Mouse (Mus musculus) heart, postnatal 0 days (tissue): ENCODE data around the gene Fsd1. TPM values are rescaled to one million over a fixed set of nuclear protein-coding genes. Genes with fewer than 3 reads are reported as not detected.

ENCODE experiments used
- ATAC-seq: fragments of 200-750 bp; cut with Nextera tagmentation; 2 replicates; pipeline ENCODE4 v1.8.0; 2017; ENCODE audit warnings: low read depth, moderate number of reproducible peaks, moderate library complexity; ENCODE audit not compliant: insufficient read depth
- DNase-seq: peaks from one replicate; pipeline ENCODE4 v3.0.0-alpha.2; 2016; ENCODE audit warnings: low spot score
- H3K27ac ChIP-seq: fragments of 300-500 bp; sonication (generic); 2 replicates; pipeline ENCODE4 v1.5.1; 2014; ENCODE audit warnings: low read depth, mild to moderate bottlenecking
- H3K27me3 ChIP-seq: fragments of 300-500 bp; sonication (generic); 2 replicates; pipeline ENCODE4 v1.6.1; 2014; ENCODE audit warnings: low read length, mixed read lengths; ENCODE audit not compliant: control insufficient read depth, insufficient read depth
- H3K36me3 ChIP-seq: fragments of 300-500 bp; sonication (generic); replicated peaks from 2 replicates; pipeline ENCODE4 v1.6.1; 2014; ENCODE audit warnings: low read length, mixed read lengths; ENCODE audit not compliant: control insufficient read depth, insufficient read depth
- H3K4me1 ChIP-seq: fragments of 300-500 bp; sonication (generic); 2 replicates; pipeline ENCODE4 v1.6.1; 2014; ENCODE audit warnings: antibody characterized with exemption; ENCODE audit not compliant: control insufficient read depth, insufficient read depth
- H3K4me2 ChIP-seq: fragments of 300-500 bp; sonication (generic); 2 replicates; pipeline ENCODE4 v1.6.1; 2014; ENCODE audit warnings: low read depth, mild to moderate bottlenecking, low read length, moderate library complexity
- H3K4me3 ChIP-seq: fragments of 300-500 bp; sonication (generic); 2 replicates; pipeline ENCODE4 v1.5.1; 2014; ENCODE audit warnings: low read depth, low read length
- H3K9ac ChIP-seq: fragments of 300-500 bp; sonication (generic); replicated peaks from 2 replicates; pipeline ENCODE4 v1.6.1; 2014; ENCODE audit warnings: low read depth, low read length, mixed read lengths
- H3K9me3 ChIP-seq: fragments of 300-500 bp; sonication (generic); replicated peaks from 2 replicates; pipeline ENCODE4 v1.6.1; 2016; ENCODE audit warnings: low read length; ENCODE audit not compliant: control insufficient read depth
- CTCF ChIP-seq: IDR thresholded peaks from 2 replicates; pipeline ENCODE4 v1.5.1; 2016; ENCODE audit warnings: antibody characterized with exemption, control low read depth, low read depth
- EP300 ChIP-seq: IDR thresholded peaks from 2 replicates; pipeline ENCODE4 v1.6.1; 2016; ENCODE audit warnings: antibody characterized with exemption, low read depth
- WGBS: fragments of 180-500 bp; shearing (Covaris S2); extraction: QIAGEN DNeasy Blood & Tissue Kit; methylation state at CpG from one replicate; pipeline ENCODE4 v1.1.7; 2014; 5-methylcytosine and 5-hydroxymethylcytosine counted together
- polyA plus RNA-seq: library from polyadenylated mRNA; unstranded; fragments of >200 nt; fragmentation: Nextera tagmentation; extraction: Ambion mirVana; gene quantifications from 2 replicates; pipeline ENCODE4 v1.2.1, GENCODE M21; 2015
- total RNA-seq: library from RNA; depleted of rRNA; stranded (reverse); fragments of >200 nt; gene quantifications from 2 replicates; pipeline ENCODE4 v1.2.3, GENCODE M21; 2014; ENCODE audit warnings: low replicate concordance

The Fsd1 gene
- total and polyA plus RNA-seq, 2 experiments from 2014 or later: 0.26 TPM; not detected in 1

DNA sequence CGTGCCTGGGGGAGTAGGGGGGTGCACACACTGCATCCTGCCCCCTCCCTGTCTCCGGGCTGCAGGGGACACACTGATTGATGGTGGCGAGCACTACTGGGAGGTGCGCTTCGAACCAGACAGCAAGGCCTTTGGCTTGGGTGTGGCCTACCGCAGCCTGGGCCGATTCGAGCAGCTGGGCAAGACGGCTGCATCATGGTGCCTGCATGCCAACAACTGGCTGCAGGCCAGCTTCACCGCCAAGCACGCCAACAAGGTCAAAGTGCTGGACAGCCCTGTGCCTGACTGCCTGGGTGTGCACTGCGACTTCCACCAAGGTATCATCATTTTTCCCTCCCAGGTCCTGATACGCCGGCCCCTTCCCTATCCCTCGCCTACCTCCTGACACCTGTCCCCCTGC lies 9.7 kb downstream of the Fsd1 start:
- Histone ChIP-seq H3K9ac (no peak overlapping the region), H3K36me3 (0 out of 2 replicates have a peak, but pooled peaks cover under 1% of the 10 kb centered on the region), H3K4me2 (no peak overlapping the region), H3K9me3 (no peaks in the 10 kb centered on the region), H3K27me3 (peaks cover 12% of the 10 kb centered on the region; the same call in 1 of the 2 replicates), H3K4me1 (no peaks in the 10 kb centered on the region), H3K4me3 (no peak overlapping the region), H3K27ac (no peak overlapping the region)
- ATAC-seq (no peak), DNase-seq (no peak)
- WGBS: 74% methylated on average over 15 of the region's 15 CpGs
- TF ChIP-seq CTCF (no peak), EP300 (no peak)

GRCm38 (mm10) chr17:55999794-56000499 lies 13.6 kb downstream of the Fsd1 start:
- no peak for ATAC-seq
- WGBS: 13% methylated on average over 30 of the region's 30 CpGs
- Histone ChIP-seq H3K4me3 (no peak overlapping the region), H3K36me3 (0 out of 2 replicates have a peak, but pooled peaks cover 9% of the 10 kb centered on the region), H3K9me3 (no peaks in the 10 kb centered on the region), H3K4me1 (no peaks in the 10 kb centered on the region), H3K27ac (no peak overlapping the region), H3K9ac (no peak overlapping the region), H3K4me2 (no peak overlapping the region), H3K27me3 (peaks cover 12% of the 10 kb centered on the region; the same call in 1 of the 2 replicates)
- DNase-seq: no peak
- no peak for TF ChIP-seq EP300
- no peak for TF ChIP-seq CTCF

- ATAC-seq: no peak
- Histone ChIP-seq H3K4me3 (no peak overlapping the region), H3K4me2 (no peak overlapping the region), H3K4me1 (peaks cover 4% of the 10 kb centered on the region), H3K9ac (no peak overlapping the region), H3K36me3 (0 out of 2 replicates have a peak, but pooled peaks cover 9% of the 10 kb centered on the region), H3K27me3 (peaks cover 12% of the 10 kb centered on the region; the same call in 1 of the 2 replicates), H3K9me3 (no peaks in the 10 kb centered on the region), H3K27ac (no peak overlapping the region)
- TF ChIP-seq CTCF: no peak
- no peak for TF ChIP-seq EP300
- WGBS: 57% methylated on average over 3 of the region's 3 CpGs
- DNase-seq: no peak
Observed at GRCm38 (mm10) chr17:56003000-56003399, 16.7 kb downstream of the Fsd1 start.

- Histone ChIP-seq H3K9ac (no peak within 1 kb of the TSS), H3K36me3 (0 out of 2 replicates have a peak, but pooled peaks cover 9% of the 10 kb centered on the region), H3K9me3 (no peaks in the 10 kb centered on the region), H3K4me1 (peaks cover 16% of the 10 kb centered on the region), H3K4me2 (peak within 1 kb of the TSS; percentile 50), H3K27me3 (peaks cover 4% of the 10 kb centered on the region; the same call in 1 of the 2 replicates), H3K4me3 (peak within 1 kb of the TSS; percentile 36), H3K27ac (peak within 1 kb of the TSS; percentile 50)
- no peak for ATAC-seq
- DNase-seq: peak; percentile 88
- no peak for TF ChIP-seq CTCF
- TF ChIP-seq EP300: 0 out of 2 replicates have a peak, but pooled peaks have one; percentile 34
- WGBS: 32% methylated on average over 13 of the region's 13 CpGs
Observed at GRCm38 (mm10) chr17:56005415-56006061, 19.2 kb downstream of the Fsd1 start, which contains the start of the genes Stap2 and Mpnd. TSS of gene Stap2 (minus strand) at chr17:56005584. TSS of gene Mpnd (plus strand) at chr17:56005711.

GRCm38 (mm10) chr17:56006956-56007355 lies 20.6 kb downstream of the Fsd1 start:
- H3K9ac ChIP-seq: no peak overlapping the region
- H3K4me2 ChIP-seq: no peak overlapping the region
- no peak overlapping the region for H3K4me3 ChIP-seq
- no peaks in the 10 kb centered on the region for H3K9me3 ChIP-seq
- no peak for TF ChIP-seq CTCF
- no peak for TF ChIP-seq EP300
- ATAC-seq: no peak
- no peak overlapping the region for H3K27ac ChIP-seq
- 50% methylated on average over 10 of the region's 10 CpGs for WGBS
- no peak for DNase-seq
- H3K4me1 ChIP-seq: peaks cover 16% of the 10 kb centered on the region
- H3K27me3 ChIP-seq: no peaks in the 10 kb centered on the region
- H3K36me3 ChIP-seq: peaks cover 9% of the 10 kb centered on the region
